Mouse (Mus musculus): ENCODE measurements at regions not wholly inside any gene's neighbourhood (a gene's known extent, or its start where the extent isn't known, plus 50 kb on each side); places are given as distances from the start of the nearest gene placed in this dataset.
A peak's percentile ranks its signal among the peaks of the same experiment; 100 is the strongest.

GRCm38 (mm10) chr10:3630763-3631223 is 90.8 kb downstream of the Iyd start:
- DNase-seq (ENCODE audit: low spot score in 2 of 2) = no peak

- no peak for DNase-seq (ENCODE audit: low spot score in 2 of 2)
Measured at GRCm38 (mm10) chr10:3633871-3634496, 93.9 kb downstream of the Iyd start.

GRCm38 (mm10) chr10:3644111-3644510 is 96.1 kb upstream of the Plekhg1 start:
- DNase-seq (ENCODE audit: low spot score in 2 of 2) = no peak

- DNase-seq (ENCODE audit: low spot score in 2 of 2) = peak in 1 of 2 experiments; percentile 20
Measured at GRCm38 (mm10) chr10:3645030-3645429, 95.1 kb upstream of the Plekhg1 start.

GRCm38 (mm10) chr10:3646151-3646910 is 93.8 kb upstream of the Plekhg1 start:
- no peak for DNase-seq (ENCODE audit: low spot score in 2 of 2)

- DNase-seq (ENCODE audit: low spot score in 2 of 2) = no peak
Measured at GRCm38 (mm10) chr10:3647811-3648731, 92.1 kb upstream of the Plekhg1 start.

- no peak for DNase-seq (ENCODE audit: low spot score in 2 of 2)
Measured at GRCm38 (mm10) chr10:3649983-3650382, 90.2 kb upstream of the Plekhg1 start.

GRCm38 (mm10) chr10:3650561-3650960 is 89.6 kb upstream of the Plekhg1 start:
- DNase-seq (ENCODE audit: low spot score in 2 of 2) = no peak

GRCm38 (mm10) chr10:3652522-3652921 is 87.6 kb upstream of the Plekhg1 start:
- DNase-seq (ENCODE audit: low spot score in 2 of 2) = no peak

GRCm38 (mm10) chr10:3656081-3656480 is 84.1 kb upstream of the Plekhg1 start:
- DNase-seq (ENCODE audit: low spot score in 2 of 2) = no peak

- DNase-seq (ENCODE audit: low spot score in 2 of 2) = no peak
Measured at GRCm38 (mm10) chr10:3662156-3662555, 78.0 kb upstream of the Plekhg1 start.

- DNase-seq (ENCODE audit: low spot score in 2 of 2) = no peak
Measured at GRCm38 (mm10) chr10:3662571-3662970, 77.6 kb upstream of the Plekhg1 start.

GRCm38 (mm10) chr10:3663296-3663695 is 76.9 kb upstream of the Plekhg1 start:
- no peak for DNase-seq (ENCODE audit: low spot score in 2 of 2)

- DNase-seq (ENCODE audit: low spot score in 2 of 2) = no peak
Measured at GRCm38 (mm10) chr10:3684481-3684880, 55.7 kb upstream of the Plekhg1 start.

All from left cerebral cortex, adult 8-10 months (tissue).